Mouse (Mus musculus): ENCODE measurements at regions not wholly inside any gene's neighbourhood (a gene's known extent, or its start where the extent isn't known, plus 50 kb on each side); places are given as distances from the start of the nearest gene placed in this dataset.
"Not testable (repeated sequence)": the region's sequence is repeated elsewhere in the genome, so short reads cannot be mapped to it uniquely, and the experiment has no call there.

- TF ChIP-seq CTCF (IDR thresholded peaks at IDR 0.05; ENCODE audit: insufficient read depth, low read length); POLR2A (IDR thresholded peaks at IDR 0.05; ENCODE audit: borderline replicate concordance, extremely low read depth, low read depth, low read length): not testable (repeated sequence)
Measured at GRCm38 (mm10) chr13:3035291-3035690, 502.6 kb upstream of the Gdi2 start.

Data from lung, adult 2 months (tissue).